Mouse (Mus musculus) frontal cortex, postnatal 36 days (tissue): Measurements from ENCODE around the gene Sf3b1.
"Not testable (repeated sequence)": the region's sequence is repeated elsewhere in the genome, so short reads cannot be mapped to it uniquely, and the experiment has no call there.

Experiments used
- DNase-seq, 2 experiments: peaks; one replicate each; pipeline ENCODE4 v3.0.0; 2022; ENCODE audit warnings: low spot score in 2 of 2

Sf3b1 gene

DNA sequence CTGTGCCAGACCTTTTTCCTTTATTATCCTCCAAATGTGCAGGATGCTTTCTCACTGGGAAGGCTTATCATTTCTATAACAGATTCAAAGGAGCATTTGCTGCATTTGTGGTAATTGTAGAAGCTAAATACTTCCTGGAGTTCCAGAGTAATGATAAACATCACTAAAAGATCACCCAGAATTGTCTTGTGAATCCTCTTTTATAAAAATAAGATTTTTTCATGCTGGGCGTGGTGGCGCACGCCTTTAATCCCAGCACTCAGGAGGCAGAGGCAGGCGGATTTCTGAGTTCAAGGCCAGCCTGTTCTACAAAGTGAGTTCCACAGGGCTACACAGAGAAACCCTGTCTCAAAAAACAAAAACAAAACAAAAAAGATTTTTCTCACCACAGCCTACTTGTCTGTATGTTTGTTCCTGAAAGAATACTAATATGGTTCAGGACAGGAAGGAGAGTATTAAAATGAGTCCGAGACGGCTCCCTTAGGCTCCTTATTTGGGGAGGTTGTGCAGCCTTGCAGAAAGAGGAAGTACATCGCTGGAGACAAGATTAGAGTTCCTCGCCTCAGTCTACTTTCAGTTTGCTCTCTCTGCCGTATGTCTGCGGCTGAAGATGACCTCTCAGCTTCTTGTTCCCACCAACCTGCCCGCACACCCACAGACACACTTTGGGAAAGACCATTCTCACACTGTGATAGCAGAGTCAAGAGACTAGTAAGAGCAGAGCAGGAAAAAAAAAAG is 1.4 kb upstream of the Sf3b1 start:
- no peak for DNase-seq

GRCm38 (mm10) chr1:55027966-55028365 is 685 bp upstream of the Sf3b1 start:
- no peak for DNase-seq

GRCm38 (mm10) chr1:55026444-55027252 is 633 bp downstream of the Sf3b1 start:
- DNase-seq = no peak

- peak; percentile 8 to 22 for DNase-seq
Measured at GRCm38 (mm10) chr1:55025656-55026430, 1.4 kb downstream of the Sf3b1 start.

DNA sequence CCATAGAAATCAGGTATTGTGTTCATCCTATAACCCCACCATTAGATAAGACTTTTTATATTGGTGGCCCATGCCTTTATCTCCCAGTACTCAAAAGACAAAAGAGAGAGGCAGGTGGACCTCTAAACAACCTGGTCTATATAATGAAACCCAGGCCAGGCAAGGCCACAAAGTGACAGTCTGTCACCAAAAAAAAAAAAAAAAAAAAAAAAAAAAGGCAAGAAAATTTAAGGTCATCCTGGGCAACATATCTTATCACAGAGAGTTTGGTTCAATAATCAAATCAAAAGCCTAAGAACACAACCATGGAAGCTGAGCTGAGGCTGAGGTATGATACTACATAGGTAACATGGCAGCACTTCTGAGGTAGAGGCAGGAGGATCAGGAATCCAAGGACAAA is 5.4 kb downstream of the Sf3b1 start:
- no peak for DNase-seq

- DNase-seq = no peak
Measured at GRCm38 (mm10) chr1:55012513-55012912, 14.8 kb downstream of the Sf3b1 start.

GRCm38 (mm10) chr1:55008313-55008712 is 19.0 kb downstream of the Sf3b1 start:
- DNase-seq = not testable (repeated sequence)

DNA sequence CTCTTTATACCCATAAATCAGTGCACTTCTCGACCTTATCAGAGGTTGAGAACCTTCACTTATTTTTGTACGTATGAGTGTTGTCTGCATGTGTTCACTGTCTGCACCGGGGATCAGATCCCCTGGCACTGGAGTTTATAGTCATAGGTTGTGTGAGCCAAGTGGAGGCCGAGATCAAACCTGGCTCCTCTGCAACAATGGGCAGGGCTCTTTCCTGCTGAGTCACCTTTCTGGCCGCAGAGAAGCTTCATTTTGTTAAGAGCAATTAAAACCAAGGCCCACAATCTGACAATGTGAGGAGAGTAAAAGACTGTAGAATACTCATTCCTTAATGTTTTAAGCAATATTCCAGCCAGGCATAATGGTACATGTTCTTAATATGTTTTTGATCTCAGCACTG is 33.7 kb downstream of the Sf3b1 start:
- DNase-seq = no peak

DNA sequence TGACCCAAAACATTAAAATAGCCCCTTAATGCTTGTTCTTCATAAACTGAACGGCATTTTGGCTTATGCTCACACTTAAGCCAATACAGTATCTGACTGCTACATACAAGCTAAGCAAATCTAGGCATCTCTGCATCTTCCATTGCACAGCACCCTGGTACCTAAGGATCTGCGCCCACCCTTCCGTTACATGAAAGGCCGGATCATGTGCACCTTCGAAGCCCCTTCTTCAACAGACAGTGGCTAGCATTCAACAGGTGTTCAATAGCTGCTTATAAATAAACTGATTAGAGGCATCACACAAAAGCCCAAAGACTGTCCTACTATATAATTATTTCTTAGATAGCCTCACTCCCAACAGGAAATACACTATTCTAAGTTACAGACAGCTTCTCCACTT is 41.0 kb downstream of the Sf3b1 start:
- no peak for DNase-seq

- no peak for DNase-seq
Measured at GRCm38 (mm10) chr1:54985831-54986230, 41.5 kb downstream of the Sf3b1 start.

GRCm38 (mm10) chr1:54984154-54984553 is 43.1 kb downstream of the Sf3b1 start:
- no peak for DNase-seq

DNA sequence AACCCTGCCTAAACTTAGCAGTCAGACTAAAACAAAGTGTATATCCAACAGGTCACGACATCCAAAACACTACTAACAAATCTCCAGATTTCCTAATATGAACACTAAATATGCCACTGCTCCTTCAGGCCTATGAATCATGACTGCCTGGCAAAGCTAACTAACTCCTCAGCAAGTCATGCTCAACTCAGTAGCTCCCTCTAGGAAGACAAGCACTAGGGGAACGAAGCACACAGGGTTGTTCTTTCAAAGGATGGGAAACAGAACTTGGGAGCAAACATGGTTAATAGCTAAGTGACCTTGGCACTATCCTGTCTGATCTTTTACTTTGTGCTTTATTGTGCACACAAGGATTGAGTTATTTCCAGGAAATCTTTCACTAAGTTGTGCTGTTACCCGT is 43.9 kb downstream of the Sf3b1 start:
- DNase-seq = peak in 1 of 2 experiments; percentile 31

- DNase-seq = no peak
Measured at GRCm38 (mm10) chr1:54982636-54983035, 44.6 kb downstream of the Sf3b1 start.

- peak in 1 of 2 experiments; percentile 19 for DNase-seq
Measured at GRCm38 (mm10) chr1:54979226-54979984, 47.9 kb downstream of the Sf3b1 start.

- DNase-seq = no peak
Measured at GRCm38 (mm10) chr1:54971687-54972404, 55.4 kb downstream of the Sf3b1 start.

DNA sequence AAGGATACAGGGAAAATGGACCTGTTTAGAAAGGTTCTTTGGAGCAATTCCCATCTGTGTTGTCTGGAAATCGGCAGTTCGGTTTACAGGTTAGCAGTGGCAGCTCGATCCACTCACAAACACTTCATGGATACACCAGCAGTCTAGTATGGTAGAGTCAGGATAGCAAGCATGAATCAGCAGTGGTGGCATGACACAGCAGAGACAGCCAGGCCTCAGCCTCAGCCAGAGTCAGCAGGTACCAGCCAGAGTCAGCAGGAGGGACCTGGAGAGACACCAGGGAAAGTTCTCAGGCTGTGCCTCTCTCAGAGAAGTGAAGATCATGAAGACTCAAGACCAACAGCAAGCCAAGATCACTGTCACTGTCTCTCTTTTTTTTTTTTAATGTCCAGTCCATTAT is 60.4 kb downstream of the Sf3b1 start:
- no peak for DNase-seq

DNA sequence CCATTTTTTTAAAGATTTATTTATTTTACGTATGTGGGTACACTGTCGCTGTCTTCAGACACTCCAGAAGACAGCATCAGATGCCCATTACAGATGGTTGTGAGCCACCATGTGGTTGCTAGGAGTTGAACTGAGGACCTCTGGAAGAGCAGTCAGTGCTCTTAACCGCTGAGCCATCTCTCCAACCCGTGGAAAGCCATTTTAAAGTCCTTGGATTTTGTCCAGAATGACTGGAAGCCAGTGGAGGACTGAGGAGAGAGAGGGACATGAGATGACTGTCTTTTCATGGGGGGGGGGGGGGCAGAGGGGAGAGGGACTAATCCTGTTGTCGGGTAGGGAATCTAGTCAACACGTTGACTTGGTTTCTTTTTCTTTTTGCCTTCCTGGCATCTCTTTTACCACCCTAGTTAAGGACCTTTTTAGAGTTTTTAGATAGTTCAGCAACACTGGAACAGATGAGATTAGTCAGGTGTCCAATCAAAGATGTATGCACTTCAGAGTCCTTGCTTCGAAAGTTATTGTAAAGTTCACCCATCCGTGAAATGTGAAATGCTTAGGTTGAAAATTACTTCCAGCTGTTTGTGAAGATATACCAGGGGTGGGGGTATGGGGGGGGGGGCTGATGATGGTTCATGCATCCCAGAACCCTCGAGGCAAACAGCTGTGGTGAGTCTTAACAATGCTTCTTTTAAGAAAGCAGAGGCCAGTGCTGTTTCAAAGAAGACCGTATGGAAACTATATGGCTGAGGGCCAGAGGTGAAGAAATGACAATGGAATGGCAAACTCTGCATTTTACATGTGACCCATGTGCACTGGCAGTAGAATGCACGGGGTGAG is 61.9 kb downstream of the Sf3b1 start:
- DNase-seq = no peak

- no peak for DNase-seq
Measured at GRCm38 (mm10) chr1:54961724-54962123, 65.6 kb downstream of the Sf3b1 start.

- DNase-seq = no peak
Measured at GRCm38 (mm10) chr1:54960613-54961165, 66.6 kb downstream of the Sf3b1 start.

GRCm38 (mm10) chr1:54958525-54958924 is 68.8 kb downstream of the Sf3b1 start:
- DNase-seq = no peak
